Mouse (Mus musculus) WW6 (cell line): ENCODE data around the gene Rpl23a.

Source experiments
- DNase-seq: peaks from one replicate; pipeline ENCODE4 v3.0.0-alpha.2; 2013; ENCODE audit warnings: low read depth, low spot score

Rpl23a gene

DNA sequence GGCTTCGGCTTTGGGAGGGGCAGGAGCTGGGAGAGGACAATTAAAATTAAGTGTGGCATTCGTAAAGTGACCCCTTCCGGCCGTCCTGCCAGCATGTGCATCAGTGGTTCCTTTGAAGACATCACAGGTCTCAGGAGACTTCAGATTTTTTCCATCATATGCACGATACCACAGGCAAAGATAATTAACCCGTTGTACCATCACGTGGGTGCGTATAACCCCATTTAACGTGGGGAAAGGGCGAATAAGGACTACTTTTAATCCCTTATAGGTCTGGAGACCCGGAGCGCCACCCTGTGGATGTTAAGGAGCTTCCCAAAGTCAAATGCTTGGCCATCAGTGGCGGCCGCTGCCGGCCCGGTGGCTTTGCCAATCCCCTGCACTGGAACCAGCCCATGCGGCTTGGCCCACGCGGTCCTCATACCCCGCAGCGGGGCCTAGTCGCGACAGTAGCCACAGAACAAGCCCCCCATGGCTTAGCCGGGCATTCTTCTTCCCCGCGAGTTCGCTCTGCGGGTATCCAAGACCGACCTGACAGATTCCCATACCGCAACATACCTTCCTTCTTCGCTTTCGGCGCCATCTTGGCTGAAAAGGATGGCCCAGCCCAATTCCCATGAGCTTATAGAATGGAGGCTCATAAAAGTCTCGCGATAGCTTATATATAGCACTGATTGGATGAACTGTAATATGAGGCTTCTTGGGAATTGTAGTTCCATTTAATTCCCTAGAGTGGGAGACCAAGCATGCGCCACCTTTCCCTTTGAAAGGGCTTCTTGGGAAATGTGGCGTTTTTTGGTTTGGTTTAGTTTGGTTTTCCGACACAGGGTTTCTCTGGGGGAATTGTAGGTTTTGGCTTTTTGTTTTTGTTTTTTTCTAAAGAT, at the start of gene Rpl23a:
TSS of gene Rpl23a (minus strand) at position 624 of the 884 bp plus-strand sequence.
- DNase-seq = no peak

DNA sequence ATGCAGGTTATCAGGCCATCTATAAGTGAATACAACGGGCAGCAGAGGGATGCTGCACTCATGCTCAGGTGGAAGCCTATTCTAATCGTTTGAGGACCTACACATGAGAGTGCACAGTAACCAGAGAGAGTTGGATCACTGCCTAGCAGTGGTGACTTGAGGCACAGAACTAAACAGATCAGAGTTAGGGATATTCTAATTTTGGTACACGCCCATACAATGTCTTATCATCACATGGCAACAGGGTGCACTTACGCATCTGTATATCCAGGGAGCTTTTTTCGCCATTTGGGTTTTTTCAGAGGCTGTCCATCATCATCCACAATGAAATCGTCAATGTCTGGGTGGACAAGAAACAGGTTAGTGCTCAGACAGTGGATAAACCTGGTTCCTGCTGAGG, 48.1 kb upstream of the Rpl23a start:
- no peak for DNase-seq

DNA sequence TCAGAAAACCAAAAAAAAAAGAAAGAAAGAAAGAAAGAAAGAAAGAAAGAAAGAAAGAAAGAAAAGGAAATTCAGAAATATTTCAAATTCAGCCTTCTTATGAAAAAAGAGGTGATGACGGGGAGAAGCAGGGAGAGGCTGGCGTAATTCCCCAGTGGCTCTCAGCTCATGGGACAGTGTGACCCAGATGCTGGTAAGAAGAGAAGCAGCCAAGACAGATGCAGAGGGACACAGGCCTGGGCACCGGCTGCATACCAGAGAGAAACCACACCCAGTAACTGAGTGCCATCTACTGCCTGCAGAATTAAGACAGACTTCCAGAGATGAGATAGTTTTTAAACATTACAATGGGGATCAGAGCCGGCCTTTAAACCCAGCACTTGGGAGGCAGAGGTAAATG, 40.2 kb upstream of the Rpl23a start:
- no peak for DNase-seq

DNA sequence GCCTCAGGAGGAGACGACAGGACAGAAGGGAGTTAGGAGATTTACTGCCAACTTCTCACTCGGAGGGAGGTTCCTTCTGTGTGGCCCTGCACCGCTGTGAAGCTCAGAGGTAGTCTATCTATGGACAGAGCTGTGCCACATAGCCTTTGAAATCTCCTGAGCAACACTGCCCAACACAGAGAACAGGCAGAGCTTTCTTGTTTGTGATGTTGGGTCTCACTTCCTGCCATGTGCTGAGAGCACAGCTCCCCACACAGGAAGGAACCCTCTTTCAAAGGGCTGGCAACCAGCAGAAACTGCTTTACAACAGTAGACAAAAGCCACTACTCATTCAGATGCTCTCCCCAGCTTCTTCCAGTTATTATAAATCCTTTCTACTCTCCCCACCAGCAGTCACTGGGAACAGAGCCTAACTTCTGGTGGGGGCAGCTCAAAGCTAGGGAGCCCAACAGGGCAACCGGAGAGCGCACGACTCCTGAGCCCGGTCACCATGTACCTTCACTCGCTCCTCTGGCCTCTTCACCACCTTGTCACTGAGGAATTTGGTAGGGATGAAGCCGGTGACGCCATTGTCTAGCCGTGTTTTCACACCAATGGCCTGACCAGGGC, 32.4 kb upstream of the Rpl23a start:
- no peak for DNase-seq

DNA sequence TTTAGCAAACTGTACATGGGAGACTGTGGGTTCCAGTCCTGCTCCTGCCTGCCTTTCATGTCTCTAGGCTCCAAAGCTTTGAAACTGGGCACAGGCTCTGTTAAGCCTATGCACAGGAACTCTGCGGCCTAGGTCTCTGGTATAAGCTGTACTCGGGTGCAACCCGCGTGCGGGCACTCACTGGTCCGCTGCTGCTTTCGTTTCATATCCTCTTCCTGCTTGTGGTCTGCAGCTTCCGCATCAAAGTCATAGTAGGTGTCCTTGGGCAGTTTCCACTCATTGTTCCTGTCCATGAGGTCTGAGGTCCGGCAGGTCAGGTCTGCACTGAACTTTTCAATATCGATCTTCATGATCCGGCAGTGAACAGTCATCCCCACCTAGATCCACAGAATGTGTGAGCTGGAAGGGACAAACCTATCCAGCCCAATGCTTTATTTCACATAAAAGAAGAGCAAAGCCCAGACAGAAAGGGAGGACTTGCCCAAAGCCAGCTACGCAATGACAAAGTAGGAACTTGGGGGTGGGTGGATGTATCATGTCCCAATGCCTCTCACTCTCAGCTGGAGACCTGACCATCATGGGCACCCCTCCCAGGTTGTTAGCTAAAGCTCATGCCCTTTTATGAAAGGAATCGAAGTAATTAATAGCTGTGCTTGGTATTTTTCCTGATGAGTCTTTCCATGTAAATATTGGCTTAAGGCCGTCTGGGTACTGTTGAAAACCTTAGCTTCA, 29.9 kb upstream of the Rpl23a start:
- DNase-seq = no peak

DNA sequence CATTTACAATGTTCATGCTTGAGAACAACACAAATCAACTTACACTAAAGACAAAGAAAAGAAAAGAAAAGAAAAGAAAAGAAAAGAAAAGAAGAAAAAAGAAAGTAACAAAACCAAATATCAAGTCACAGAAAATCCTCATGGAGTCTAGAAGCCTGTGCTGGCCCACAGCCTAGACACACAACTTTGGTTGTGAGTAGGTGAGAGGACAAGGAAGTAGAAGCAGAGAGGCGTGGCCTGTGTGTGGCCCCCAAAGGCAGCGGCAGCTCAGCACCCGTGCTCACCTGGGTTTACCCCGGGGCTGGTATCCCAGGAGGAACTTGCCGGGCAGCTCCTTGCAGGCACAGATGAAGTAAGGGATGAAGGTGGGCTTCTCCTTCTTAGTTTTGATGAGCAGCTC, 28.1 kb upstream of the Rpl23a start:
- no peak for DNase-seq

DNA sequence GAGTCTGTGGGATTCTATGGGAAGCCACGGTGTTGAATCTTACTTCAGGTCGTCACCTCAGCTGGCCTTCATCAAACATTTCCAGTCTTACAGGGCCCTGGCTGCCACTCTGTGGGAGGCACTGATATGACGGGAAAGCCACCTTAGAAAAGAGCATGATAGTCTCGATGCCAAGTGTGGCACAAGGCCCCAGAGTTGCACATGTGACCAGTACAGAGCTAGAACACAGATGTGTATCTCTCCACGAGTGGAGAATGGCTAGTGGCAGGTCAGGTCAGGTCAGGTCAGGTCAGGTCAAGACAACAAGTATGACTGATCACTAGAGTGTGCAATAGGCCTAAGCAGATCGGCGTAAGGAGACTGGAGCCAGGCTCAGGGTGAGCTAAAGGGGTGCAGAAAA, 27.2 kb upstream of the Rpl23a start:
- DNase-seq = no peak

DNA sequence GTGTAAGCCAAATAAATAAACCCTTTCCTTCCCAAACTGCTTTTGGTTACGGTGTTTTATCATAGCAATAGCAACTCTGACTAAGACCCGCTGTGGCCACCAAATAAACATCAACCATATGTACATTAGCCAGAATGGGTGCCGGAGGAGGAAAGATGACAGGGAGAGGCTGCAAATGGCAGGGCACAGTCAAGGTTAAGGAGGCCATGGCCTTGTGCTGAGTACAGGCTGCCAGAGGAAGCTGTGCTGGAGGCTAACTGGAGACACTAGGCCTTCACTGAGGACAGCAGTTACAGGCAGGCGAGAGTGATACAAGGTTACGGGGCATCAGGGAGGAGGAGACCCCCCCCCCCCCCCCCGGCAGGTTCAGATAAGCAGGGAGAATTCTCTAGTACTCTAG, 26.5 kb upstream of the Rpl23a start:
- no peak for DNase-seq

DNA sequence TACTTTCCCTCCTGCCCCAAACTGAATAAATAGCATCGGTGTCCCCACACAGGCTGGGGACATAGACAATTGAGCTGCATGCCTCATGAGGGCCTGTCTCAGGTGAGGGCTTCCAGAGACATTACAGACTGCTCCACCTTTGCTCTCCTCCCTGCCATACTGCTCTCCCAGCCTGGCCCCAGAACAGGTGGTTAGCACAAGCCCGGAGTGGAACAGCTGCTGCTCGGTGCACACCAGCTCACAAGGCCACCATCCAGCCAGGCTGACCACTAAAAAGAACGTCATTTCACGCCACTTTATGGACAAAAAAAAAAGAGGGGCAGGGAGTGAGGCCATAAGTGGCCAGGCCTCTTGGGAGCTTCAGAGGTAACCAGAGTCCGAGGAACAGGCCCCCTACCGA, 23.8 kb upstream of the Rpl23a start:
- DNase-seq = no peak

DNA sequence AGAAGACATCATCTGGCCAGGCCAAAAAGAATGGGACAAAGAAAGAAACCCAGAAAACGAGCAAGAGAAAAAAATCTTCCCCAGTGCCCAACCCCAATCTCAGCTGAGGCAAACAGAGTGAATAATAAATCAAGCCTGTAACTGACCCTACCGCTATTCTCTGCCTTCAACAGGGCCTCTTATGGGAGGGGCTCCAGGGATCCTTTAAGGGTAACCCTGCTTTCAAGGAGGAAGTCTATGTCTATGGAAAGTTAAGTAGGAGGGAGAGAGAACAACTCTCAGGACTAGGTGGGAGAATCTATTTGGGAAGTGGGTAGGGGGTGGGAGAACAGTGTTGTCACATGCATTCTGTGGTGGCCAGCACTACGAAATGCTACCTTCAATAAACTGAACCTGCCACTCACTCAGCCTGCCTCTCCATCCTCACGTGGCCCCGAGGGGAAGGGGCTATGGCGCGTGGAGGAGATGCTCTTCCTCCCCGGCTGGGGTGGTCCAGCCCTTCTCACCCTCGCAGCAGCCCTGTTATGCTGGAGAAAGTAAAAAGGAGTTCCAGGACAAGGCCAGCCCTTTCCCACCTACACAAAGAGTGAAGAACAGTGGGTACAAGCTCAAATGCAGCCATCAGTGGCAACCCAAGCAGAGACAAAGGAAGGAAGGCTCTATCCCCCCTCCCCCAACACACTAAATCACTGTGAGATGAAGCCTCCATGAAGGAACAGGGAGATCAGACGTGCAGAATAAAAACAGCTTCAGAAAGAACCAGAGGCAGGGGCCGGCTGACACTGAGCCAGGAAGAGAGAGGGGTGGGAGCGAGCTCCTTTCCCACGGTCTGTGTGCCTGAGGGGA, 22.2 kb upstream of the Rpl23a start:
- no peak for DNase-seq

DNA sequence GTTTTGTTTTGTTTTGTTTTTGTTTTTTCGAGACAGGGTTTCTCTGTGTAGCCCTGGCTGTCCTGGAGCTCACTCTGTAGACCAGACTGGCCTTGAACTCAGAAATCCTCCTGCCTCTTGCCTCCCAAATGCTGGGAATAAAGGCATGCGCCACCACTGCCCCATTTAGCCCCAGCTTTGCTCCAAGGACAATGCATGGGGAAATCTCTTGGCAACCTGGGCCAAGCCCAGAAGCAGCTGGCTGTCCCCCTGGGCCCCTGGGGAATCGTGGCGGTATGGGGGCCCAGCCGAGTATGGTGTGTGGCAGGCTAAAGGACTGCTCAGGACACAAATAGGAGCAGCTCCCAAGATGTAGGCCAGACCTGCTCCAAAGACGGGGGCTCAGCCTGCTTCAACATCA, 20.9 kb upstream of the Rpl23a start:
- DNase-seq = no peak

DNA sequence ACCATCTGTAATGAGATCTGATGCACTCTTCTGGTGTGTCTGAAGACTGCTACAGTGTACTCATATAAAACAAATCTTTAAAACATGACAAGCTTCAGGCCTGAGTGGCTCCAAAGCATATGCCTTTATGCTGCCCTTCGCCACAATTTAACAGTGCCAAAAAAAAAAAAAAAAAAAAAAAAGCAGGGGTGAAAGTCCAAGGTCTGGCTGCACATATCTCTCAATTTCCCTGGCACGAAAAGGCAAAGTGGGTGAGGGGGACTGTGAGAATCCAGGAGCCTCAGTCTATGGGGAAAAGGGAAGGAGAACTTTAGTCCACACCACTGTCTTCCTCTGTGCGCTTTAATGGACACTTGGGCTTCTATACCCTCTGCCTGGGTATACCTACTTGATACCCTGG, 19.0 kb upstream of the Rpl23a start:
- DNase-seq = no peak

DNA sequence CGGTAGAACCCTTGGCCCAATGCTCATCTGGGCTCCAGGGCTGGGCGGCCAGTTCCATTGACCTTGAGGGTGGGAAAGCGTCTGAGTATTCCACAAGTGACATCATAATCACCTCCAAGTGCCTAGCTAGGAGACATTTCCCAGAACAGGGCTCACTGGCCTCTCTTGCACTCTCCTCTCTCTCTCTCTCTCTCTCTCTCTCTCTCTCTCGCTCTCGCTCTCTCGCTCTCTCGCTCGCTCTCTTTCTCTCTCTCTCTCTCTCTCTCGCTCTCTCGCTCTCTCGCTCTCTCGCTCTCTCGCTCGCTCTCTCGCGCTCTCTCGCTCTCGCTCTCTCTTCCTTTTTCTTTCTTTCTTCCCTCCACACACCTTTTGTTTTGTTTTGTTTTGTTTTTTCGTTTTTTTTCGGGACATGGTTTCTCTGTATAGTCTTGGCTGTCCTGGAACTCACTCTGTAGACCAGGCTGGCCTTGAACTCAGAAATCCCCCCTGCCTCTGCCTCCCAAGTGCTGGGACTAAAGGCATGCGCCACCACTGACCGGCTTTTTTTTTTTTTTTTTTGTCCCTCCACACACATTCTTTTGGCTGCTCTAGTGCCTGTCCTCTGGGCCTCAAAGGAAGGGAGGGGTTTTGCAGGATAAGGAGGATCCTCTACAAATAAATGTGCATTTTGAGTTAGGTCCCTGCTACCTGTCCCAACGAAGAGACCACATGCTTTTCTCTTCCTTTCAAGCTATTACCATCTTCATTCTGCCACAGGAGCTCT, 11.9 kb upstream of the Rpl23a start:
- DNase-seq = no peak

DNA sequence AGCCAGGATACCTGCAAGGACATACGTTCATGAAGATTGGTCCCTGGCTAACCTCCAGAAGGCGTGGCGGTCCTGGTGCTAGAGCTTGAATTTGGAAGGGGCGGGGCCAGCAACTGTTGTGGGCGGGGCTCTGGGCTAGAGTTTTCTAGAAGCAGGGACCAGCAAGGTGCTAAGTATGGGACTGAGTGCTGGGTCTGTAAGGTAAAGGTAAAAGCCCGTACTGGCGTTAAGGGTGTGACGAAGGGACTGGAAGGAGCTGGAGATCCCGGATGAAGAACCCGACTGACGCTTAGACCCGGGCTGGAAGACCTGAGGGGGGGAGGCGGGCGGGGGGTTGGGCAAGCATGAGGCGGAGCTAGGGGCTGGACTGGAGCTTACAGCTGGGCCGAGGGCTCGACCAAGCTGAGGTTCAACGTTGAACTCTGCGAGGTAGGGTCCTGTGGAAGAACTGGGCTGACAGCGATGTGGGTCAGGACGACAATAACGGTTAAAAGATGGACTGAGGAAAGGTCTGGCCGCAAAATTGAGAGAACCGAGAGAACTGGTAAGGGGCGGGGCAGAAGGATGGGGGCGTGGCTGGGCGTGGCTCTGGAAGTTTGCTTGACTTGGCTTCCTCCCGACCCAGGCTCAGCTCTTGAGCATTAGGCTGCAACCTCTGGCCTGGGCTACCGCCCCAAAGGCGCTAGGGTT, 11.2 kb upstream of the Rpl23a start:
- DNase-seq = no peak

DNA sequence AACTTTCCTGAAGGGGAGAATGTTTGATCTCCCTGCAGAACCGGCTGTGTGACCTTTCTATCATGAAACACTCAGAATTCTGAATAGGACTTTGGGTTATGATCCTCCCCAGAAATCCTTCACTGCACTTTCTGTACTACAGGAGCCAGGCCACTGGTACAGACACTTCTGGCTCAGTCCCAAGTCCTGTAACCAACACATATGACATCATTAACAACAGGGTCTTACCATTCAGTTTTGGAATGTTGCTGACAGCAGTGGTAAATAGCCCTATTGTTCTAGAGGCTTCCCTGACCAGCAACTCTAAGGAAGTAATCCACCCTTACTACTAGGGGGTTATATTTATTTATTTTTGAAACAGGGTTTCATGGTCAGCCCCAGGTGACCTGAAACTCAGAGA, 9.7 kb upstream of the Rpl23a start, which contains the start of gene Proca1:
TSS of gene Proca1 (plus strand) at position 280 of the 400 bp plus-strand sequence.
- no peak for DNase-seq

DNA sequence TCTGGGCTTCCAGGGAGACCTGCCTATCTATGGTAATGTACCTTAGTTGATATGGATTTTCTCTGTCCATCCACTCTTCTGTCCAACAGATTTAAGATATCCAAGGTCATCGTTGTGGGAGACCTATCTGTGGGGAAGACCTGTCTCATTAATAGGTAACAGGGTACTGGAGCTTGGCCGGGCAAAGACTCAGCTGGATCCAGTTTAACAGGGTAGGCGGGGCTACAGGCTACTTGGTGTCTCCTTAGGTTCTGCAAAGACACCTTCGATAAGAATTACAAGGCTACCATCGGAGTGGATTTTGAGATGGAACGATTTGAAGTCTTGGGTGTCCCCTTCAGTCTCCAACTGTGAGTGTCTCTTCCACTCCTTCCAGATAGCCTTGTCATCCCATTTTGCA, 6.7 kb upstream of the Rpl23a start:
- no peak for DNase-seq

DNA sequence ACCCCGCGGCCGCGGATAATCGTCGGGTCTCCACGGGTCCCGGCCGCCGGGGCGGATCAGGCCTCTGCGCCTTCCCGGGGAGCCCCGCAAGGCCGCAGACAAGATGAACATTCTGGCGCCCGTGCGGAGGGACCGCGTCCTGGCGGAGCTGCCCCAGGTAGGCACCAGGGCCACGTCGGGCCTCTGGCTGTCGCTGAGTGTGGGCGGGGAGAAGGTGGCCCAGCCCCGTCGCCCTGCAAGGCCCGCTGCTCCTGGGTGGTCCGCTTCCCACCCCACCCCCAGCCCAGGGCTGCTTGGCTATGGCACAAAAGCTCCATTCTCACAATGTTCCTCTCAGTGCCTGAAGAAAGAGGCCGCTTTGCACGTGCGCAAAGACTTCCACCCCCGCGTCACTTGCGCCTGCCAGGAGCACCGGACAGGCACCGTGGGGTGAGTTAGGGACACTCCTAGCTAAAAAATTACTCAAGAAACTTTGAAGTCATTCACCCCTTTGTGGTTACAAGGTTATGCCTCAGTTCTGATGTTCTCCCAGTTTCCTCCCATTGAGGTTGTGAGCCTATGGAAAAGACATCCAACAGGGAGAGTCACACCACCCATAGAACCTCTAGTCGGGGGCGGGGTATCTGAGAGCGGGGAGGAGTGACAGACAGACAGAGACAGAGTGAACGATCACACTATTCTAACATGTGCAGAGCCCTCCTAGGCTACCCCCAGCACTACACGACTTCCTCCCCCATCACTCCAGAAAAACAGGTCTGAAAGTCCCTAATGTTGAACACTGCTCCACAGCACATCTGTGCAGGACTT, 6.1 kb upstream of the Rpl23a start:
- no peak for DNase-seq

DNA sequence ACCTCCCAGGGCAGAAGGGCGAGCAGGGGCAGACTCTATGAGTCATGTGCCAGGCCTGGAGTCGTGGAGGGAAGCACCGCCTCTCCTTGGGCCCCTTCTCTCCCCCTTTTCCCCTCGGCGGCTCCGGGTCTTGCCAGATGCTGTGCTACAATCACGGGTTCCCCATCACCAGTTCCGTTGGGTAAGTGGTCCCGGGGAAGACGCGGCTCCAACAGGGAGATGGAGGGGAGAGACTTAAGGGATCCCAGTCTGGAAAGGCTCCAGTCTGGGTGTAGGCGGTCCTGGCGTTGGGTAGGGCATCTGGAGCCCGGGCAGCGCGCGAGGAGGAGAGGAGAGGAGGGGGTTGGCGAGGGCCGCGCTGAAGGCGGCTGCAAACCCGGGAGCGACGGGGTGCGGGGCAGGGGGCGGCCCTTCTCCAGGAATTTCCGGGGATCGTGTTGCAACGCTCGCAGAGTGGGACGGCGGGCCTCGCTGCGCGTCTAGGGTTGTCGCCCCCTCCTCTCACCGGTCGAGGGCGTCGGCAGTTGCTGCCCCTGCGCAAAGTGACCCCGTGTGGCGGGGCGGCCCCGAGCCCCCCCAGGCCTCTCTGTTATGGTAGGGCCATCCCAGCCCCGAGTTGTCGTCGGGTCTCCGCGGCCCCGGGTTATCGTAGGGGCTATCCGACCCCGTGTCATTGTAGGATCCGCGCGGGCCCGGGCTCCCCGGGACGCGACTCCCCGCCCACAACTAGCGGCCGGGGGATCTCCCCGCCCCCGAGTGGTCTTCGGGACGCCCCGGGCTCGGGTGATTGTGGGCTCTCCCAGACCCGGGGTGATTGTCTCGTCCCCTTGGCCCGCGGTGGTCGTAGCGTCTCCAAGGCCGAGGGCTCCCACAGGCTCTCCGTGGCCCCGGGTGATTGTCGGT, 5.2 kb upstream of the Rpl23a start, which contains the start of gene Rab34:
TSS of gene Rab34 (plus strand) at position 100 of the 903 bp plus-strand sequence.
- DNase-seq = no peak
